Mouse (Mus musculus): ENCODE measurements at regions not wholly inside any gene's neighbourhood (a gene's known extent, or its start where the extent isn't known, plus 50 kb on each side); places are given as distances from the start of the nearest gene placed in this dataset.

GRCm38 (mm10) chr12:54472407-54472806, 184.0 kb downstream of the Sptssa start:
- no peak overlapping the region for H3K4me2 ChIP-seq (ENCODE audit: low read depth)
- no peaks in the 10 kb centered on the region for H3K9me3 ChIP-seq (ENCODE audit: control insufficient read depth, low read length)
- ATAC-seq (ENCODE audit: insufficient read depth) (no peak), DNase-seq (ENCODE audit: low read depth in 3 of 3, low spot score in 3 of 3) (no peak)
- TF ChIP-seq CTCF (IDR thresholded peaks at IDR 0.05; ENCODE audit: low read depth) (no peak), EP300 (IDR thresholded peaks at IDR 0.05; ENCODE audit: low read depth) (no peak)
- H3K36me3 ChIP-seq (replicated peaks; ENCODE audit: control insufficient read depth, insufficient read depth, low read depth) = no peaks in the 10 kb centered on the region
- no peaks in the 10 kb centered on the region for H3K27me3 ChIP-seq (ENCODE audit: control insufficient read depth, insufficient read depth, low read length)
- no peak overlapping the region for H3K27ac ChIP-seq
- WGBS (ENCODE audit: insufficient replicate concordance) = 11% methylated on average over 3 of the region's 3 CpGs
- no peak overlapping the region for H3K9ac ChIP-seq (replicated peaks)
- H3K4me3 ChIP-seq (ENCODE audit: insufficient read depth in 1 of 2, low read depth in 2 of 2, low read length in 2 of 2) = no peak overlapping the region
- 0 out of 4 replicates have a peak, but pooled peaks cover 0 to 2% of the 10 kb centered on the region in 2 experiments for H3K4me1 ChIP-seq (replicated peaks; ENCODE audit: control insufficient read depth in 2 of 2, insufficient read depth in 2 of 2, low read length in 1 of 2)

GRCm38 (mm10) chr12:54467635-54468034, 188.7 kb downstream of the Sptssa start:
- ATAC-seq (ENCODE audit: insufficient read depth) = no peak
- no peaks in the 10 kb centered on the region for H3K27me3 ChIP-seq (ENCODE audit: control insufficient read depth, insufficient read depth, low read length)
- H3K36me3 ChIP-seq (replicated peaks; ENCODE audit: control insufficient read depth, insufficient read depth, low read depth) = no peaks in the 10 kb centered on the region
- no peak overlapping the region for H3K27ac ChIP-seq
- no peaks in the 10 kb centered on the region for H3K9me3 ChIP-seq (ENCODE audit: control insufficient read depth, low read length)
- WGBS (ENCODE audit: insufficient replicate concordance) = 40% methylated on average over 2 of the region's 2 CpGs
- no peak for DNase-seq (ENCODE audit: low read depth in 3 of 3, low spot score in 3 of 3)
- TF ChIP-seq CTCF (IDR thresholded peaks at IDR 0.05; ENCODE audit: low read depth) (no peak), EP300 (IDR thresholded peaks at IDR 0.05; ENCODE audit: low read depth) (no peak)
- no peak overlapping the region for H3K4me3 ChIP-seq (ENCODE audit: insufficient read depth in 1 of 2, low read depth in 2 of 2, low read length in 2 of 2)
- 0 out of 4 replicates have a peak, but pooled peaks cover 0 to under 1% of the 10 kb centered on the region in 2 experiments for H3K4me1 ChIP-seq (replicated peaks; ENCODE audit: control insufficient read depth in 2 of 2, insufficient read depth in 2 of 2, low read length in 1 of 2)
- H3K9ac ChIP-seq (replicated peaks) = no peak overlapping the region
- H3K4me2 ChIP-seq (ENCODE audit: low read depth) = no peak overlapping the region

- Histone ChIP-seq H3K27ac (no peak overlapping the region), H3K36me3 (replicated peaks; ENCODE audit: control insufficient read depth, insufficient read depth, low read depth) (no peaks in the 10 kb centered on the region), H3K4me1 (replicated peaks; ENCODE audit: control insufficient read depth in 2 of 2, insufficient read depth in 2 of 2, low read length in 1 of 2) (peaks cover 0 to 7% of the 10 kb centered on the region in 2 experiments; a peak in 2 of 4 replicates), H3K9me3 (ENCODE audit: control insufficient read depth, low read length) (no peaks in the 10 kb centered on the region), H3K4me3 (ENCODE audit: insufficient read depth in 1 of 2, low read depth in 2 of 2, low read length in 2 of 2) (no peak overlapping the region), H3K27me3 (ENCODE audit: control insufficient read depth, insufficient read depth, low read length) (no peaks in the 10 kb centered on the region), H3K4me2 (ENCODE audit: low read depth) (no peak overlapping the region), H3K9ac (replicated peaks) (no peak overlapping the region)
- 52% methylated on average over 7 of the region's 7 CpGs for WGBS (ENCODE audit: insufficient replicate concordance)
- DNase-seq (ENCODE audit: low read depth in 3 of 3, low spot score in 3 of 3) (no peak), ATAC-seq (ENCODE audit: insufficient read depth) (no peak)
- TF ChIP-seq EP300 (IDR thresholded peaks at IDR 0.05; ENCODE audit: low read depth) (no peak), CTCF (IDR thresholded peaks at IDR 0.05; ENCODE audit: low read depth) (no peak)
These were observed 192.6 kb downstream of the Sptssa start for GRCm38 (mm10) chr12:54463806-54464205.

GRCm38 (mm10) chr12:54461411-54461810, 195.0 kb downstream of the Sptssa start:
- H3K4me3 ChIP-seq (ENCODE audit: insufficient read depth in 1 of 2, low read depth in 2 of 2, low read length in 2 of 2) = no peak overlapping the region
- H3K9me3 ChIP-seq (ENCODE audit: control insufficient read depth, low read length) = no peaks in the 10 kb centered on the region
- no peak overlapping the region for H3K9ac ChIP-seq (replicated peaks)
- no peak for TF ChIP-seq CTCF (IDR thresholded peaks at IDR 0.05; ENCODE audit: low read depth)
- TF ChIP-seq EP300 (IDR thresholded peaks at IDR 0.05; ENCODE audit: low read depth) = no peak
- DNase-seq (ENCODE audit: low read depth in 3 of 3, low spot score in 3 of 3) (no peak), ATAC-seq (ENCODE audit: insufficient read depth) (no peak)
- no peaks in the 10 kb centered on the region for H3K36me3 ChIP-seq (replicated peaks; ENCODE audit: control insufficient read depth, insufficient read depth, low read depth)
- no peak overlapping the region for H3K4me2 ChIP-seq (ENCODE audit: low read depth)
- 27% methylated on average over 3 of the region's 3 CpGs for WGBS (ENCODE audit: insufficient replicate concordance)
- H3K27ac ChIP-seq = no peak overlapping the region
- peaks cover 0 to 7% of the 10 kb centered on the region in 2 experiments; a peak in 2 of 4 replicates for H3K4me1 ChIP-seq (replicated peaks; ENCODE audit: control insufficient read depth in 2 of 2, insufficient read depth in 2 of 2, low read length in 1 of 2)
- no peaks in the 10 kb centered on the region for H3K27me3 ChIP-seq (ENCODE audit: control insufficient read depth, insufficient read depth, low read length)

GRCm38 (mm10) chr12:54460135-54460523, 196.2 kb downstream of the Sptssa start:
- Histone ChIP-seq H3K4me1 (replicated peaks; ENCODE audit: control insufficient read depth in 2 of 2, insufficient read depth in 2 of 2, low read length in 1 of 2) (peaks cover 0 to 7% of the 10 kb centered on the region in 2 experiments; a peak in 2 of 4 replicates), H3K9ac (replicated peaks) (no peak overlapping the region), H3K9me3 (ENCODE audit: control insufficient read depth, low read length) (no peaks in the 10 kb centered on the region), H3K36me3 (replicated peaks; ENCODE audit: control insufficient read depth, insufficient read depth, low read depth) (no peaks in the 10 kb centered on the region), H3K4me3 (ENCODE audit: insufficient read depth in 1 of 2, low read depth in 2 of 2, low read length in 2 of 2) (no peak overlapping the region), H3K27me3 (ENCODE audit: control insufficient read depth, insufficient read depth, low read length) (no peaks in the 10 kb centered on the region), H3K4me2 (ENCODE audit: low read depth) (no peak overlapping the region), H3K27ac (no peak overlapping the region)
- TF ChIP-seq EP300 (IDR thresholded peaks at IDR 0.05; ENCODE audit: low read depth) = no peak
- no peak for TF ChIP-seq CTCF (IDR thresholded peaks at IDR 0.05; ENCODE audit: low read depth)
- WGBS (ENCODE audit: insufficient replicate concordance) = 33% methylated on average over 7 of the region's 7 CpGs
- DNase-seq (ENCODE audit: low read depth in 3 of 3, low spot score in 3 of 3) (no peak), ATAC-seq (ENCODE audit: insufficient read depth) (no peak)
